Mouse (Mus musculus) erythroid progenitor cell, adult 5-6 weeks (primary cell): ENCODE results near the gene Rps6ka4. TPM values are rescaled to one million over a fixed set of nuclear protein-coding genes. Genes with fewer than 3 reads are reported as not detected.

Experiments used
- ATAC-seq: replicated peaks from 2 replicates; pipeline ENCODE4 v1.8.0; 2016; ENCODE audit warnings: moderate number of reproducible peaks, mild to moderate bottlenecking, moderate TSS enrichment, inconsistent platforms; ENCODE audit not compliant: poor library complexity, low FRiP score, severe bottlenecking
- total RNA-seq, 2 experiments: library from RNA; stranded (forward) in 1 of 2; stranded (reverse) in 1 of 2; fragments of 150-400 nt in 1 of 2; fragments of 186-747, 209-891 nt in 1 of 2; gene quantifications; 2 replicates each; pipeline versions ENCODE4 v1.2.3 to v1.2.4; 2015 to 2017; ENCODE audit warnings: low replicate concordance in 2 of 2

The Rps6ka4 gene
- total RNA-seq, 2 experiments from 2014 or later: 1.5 TPM; not detected in 1

DNA sequence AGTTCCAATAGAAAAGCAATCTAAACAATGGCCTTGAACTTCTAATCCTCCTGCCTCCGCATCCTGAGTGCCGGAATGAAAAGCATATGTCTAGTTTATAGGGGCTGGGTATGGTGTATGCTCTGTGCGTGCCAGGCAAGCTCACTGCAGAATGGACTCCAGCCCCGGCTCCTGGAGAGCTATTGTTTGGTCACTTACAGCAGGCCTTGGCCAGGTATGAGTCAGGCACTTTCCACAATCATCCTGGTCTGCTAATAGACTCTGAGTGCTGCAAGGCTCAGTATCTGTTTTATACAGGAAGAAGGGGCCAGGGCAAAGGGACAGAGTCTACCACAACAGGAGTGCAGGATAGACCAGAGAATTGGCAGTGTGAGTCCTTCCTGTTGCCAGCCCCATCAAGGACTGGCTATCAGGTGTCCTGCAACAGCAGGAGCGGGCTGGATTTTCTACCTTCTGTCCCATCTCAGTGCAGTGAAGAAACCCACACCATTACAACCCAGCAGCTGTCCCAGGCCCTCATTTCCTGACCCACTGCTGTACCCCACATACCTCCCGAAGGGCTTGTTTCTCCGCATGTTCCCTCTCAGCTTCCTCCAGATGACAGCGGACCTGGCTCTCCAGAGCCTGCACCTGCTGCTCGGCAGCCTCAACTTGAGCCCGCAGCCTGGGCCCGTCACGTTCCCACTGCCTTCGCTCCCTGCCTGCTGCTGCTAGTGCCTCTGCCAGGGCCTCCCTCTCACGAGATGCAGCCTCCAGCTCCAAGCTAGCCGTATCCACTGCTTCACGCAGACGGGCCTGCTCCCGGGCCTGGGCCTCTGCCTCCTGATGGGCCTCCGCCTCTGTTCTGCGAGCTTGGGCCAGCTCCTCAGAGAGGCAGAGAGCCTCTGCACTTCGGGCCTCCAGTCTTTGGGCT lies 12.2 kb upstream of the Rps6ka4 start:
- ATAC-seq: no peak

GRCm38 (mm10) chr19:6851497-6851896 lies 11.1 kb upstream of the Rps6ka4 start:
- ATAC-seq: no peak

GRCm38 (mm10) chr19:6849506-6850068 lies 9.2 kb upstream of the Rps6ka4 start:
- no peak for ATAC-seq

DNA sequence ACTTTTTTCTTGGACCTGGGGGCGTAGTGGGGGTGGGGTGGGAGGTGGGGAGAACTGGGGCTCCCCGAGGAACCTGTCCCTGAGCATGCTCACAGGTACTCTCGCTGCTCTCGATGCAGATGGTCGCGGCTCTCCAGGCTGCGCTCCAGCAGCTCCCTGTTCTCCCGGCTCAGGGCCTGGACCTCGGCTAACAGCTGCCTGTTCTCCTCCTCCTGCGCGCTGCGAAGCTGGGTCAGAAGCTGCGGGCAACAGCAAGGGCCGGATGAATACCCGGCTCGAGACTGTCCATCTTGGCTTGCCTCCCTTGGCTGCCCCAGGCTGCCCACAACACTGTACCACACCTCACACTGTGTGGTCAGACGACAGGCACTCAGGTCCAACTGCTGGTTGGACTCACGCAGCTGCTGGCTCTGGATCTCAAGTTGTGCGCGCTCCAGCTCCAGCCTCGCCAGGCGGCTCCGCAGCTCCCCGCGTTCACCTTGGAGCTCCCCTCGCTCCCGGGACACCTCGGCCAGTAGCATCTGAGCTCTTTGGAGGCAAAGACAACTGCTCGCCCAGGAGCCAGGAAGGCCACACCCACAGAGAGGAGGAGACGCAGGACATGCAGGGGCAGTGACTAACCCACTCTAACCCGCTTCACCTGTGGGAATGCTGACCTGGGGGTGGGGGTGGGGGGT lies 7.5 kb upstream of the Rps6ka4 start:
- no peak for ATAC-seq

DNA sequence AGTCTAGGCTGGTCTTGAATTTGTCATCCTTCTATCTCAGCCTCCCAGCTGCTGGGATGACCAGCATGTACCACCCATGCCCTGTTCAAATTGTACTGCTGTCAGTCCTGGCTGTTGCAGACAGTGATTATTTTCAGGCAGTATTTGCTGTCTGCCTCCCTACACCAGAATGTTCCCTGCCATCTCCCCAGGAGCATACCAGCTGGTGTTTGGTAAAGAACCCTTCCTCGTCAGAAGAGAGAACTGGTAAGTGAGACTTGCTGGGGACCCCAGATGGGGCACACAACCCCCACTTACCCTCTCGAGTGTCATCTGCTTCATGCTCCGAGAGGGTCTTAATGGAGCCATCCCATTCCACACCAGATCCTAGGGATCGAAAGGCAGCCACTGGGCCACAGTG lies 5.6 kb upstream of the Rps6ka4 start:
- no peak for ATAC-seq

- no peak for ATAC-seq
Observed at GRCm38 (mm10) chr19:6842353-6842752, 1.9 kb upstream of the Rps6ka4 start.

GRCm38 (mm10) chr19:6841292-6841597 lies 809 bp upstream of the Rps6ka4 start:
- ATAC-seq: no peak

GRCm38 (mm10) chr19:6839615-6840474 lies 591 bp downstream of the Rps6ka4 start:
- no peak for ATAC-seq

DNA sequence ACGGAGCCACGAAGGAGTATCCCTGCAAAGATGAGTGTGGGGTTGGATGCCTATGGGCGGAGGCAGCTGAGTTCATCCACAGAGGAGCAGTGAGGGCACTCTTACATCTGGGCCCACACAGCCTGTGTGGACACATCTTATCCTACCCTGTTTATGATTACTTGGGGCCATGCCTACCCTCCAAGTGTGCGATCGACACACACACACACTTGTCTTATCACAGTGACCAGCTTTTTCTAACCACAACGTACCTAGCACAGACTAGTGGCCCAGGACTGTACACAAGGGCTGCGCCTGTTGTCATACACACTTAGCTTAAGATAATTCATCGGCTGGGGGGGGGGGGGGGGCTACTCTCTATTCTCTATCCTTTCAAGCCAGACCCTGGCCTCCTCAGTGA lies 8.1 kb downstream of the Rps6ka4 start:
- ATAC-seq: no peak

GRCm38 (mm10) chr19:6831331-6831730 lies 9.1 kb downstream of the Rps6ka4 start:
- ATAC-seq: no peak

- ATAC-seq: no peak
Observed at GRCm38 (mm10) chr19:6830556-6831316, 9.7 kb downstream of the Rps6ka4 start.

- ATAC-seq: no peak
Observed at GRCm38 (mm10) chr19:6829870-6830555, 10.4 kb downstream of the Rps6ka4 start.

- no peak for ATAC-seq
Observed at GRCm38 (mm10) chr19:6829069-6829468, 11.4 kb downstream of the Rps6ka4 start.

- ATAC-seq: no peak
Observed at GRCm38 (mm10) chr19:6826601-6827000, 13.8 kb downstream of the Rps6ka4 start.

- ATAC-seq: no peak
Observed at GRCm38 (mm10) chr19:6825384-6825783, 15.1 kb downstream of the Rps6ka4 start.

- ATAC-seq: no peak
Observed at GRCm38 (mm10) chr19:6820538-6821195, 19.8 kb downstream of the Rps6ka4 start.

- no peak for ATAC-seq
Observed at GRCm38 (mm10) chr19:6819143-6819827, 21.2 kb downstream of the Rps6ka4 start.

GRCm38 (mm10) chr19:6814958-6815357 lies 25.5 kb downstream of the Rps6ka4 start:
- no peak for ATAC-seq
